18 mouse cellular contexts compared by ENCODE assay signal in the genomic region with DNA sequence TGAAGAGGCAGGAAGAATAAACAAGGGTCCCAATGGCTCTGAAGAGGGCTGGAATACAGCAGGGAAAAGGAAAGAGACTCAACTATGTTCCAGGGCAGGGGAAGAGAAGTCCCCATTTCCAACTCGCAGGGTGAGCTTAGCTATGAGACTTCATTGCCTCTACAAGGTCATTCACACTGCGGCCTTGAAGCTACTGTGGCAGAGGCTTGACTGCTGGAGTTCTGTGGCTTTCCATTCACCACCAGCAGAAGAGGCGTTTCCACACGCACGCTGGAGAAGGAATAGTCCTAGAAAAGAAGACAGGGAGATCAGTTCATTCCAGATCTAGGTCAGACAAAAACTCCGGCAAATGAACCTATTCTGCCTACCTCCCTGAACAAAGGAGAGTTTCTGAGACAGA. TPM values are rescaled to one million over a fixed set of nuclear protein-coding genes. Genes with fewer than 3 reads are reported as not detected.
"Had no signal": no experiment of that assay in that cellular context is flagged by ENCODE, and none has a peak within 500 bp of the region (broad histone marks: within the 10 kb centered on the region; RNA-seq: fewer than 3 reads in every experiment).

No protein-coding gene starts in this region.

- H3K4me3 ChIP-seq: limb, embryonic 15.5 days; liver, embryonic 12.5 days; midbrain, embryonic 10.5 days had no signal

- DNase-seq: kidney, adult 9 months; kidney, postnatal 36 days; layer of hippocampus, adult 9-11 months; layer of hippocampus, postnatal 36 days; lung, embryonic 14.5 days; lung, postnatal 10 days; lung, postnatal 4 days; thymus, postnatal 14 days had no signal

- H3K27ac ChIP-seq: kidney, postnatal 0 days; limb, embryonic 15.5 days; liver, embryonic 12.5 days; midbrain, embryonic 10.5 days; stomach, postnatal 0 days had no signal

- ATAC-seq: liver, embryonic 12.5 days; midbrain, embryonic 16.5 days had no signal

RNA-seq across cellular contexts. Expression of a gene that starts 20.8 kb away (rescaled TPM):
- total RNA-seq: layer of hippocampus, adult 18-20 months; layer of hippocampus, postnatal 36 days; left cerebral cortex, adult 8-10 months; left cerebral cortex, postnatal 25 days; megakaryocyte, adult 5-6 weeks had no signal

RNA-seq across cellular contexts. Expression of a gene that starts 41.8 kb away (rescaled TPM):
- total RNA-seq: layer of hippocampus, adult 18-20 months; layer of hippocampus, postnatal 36 days; left cerebral cortex, postnatal 25 days; megakaryocyte, adult 5-6 weeks had no signal

RNA-seq across cellular contexts. Expression of a gene that starts 58.6 kb away (rescaled TPM):
- total RNA-seq: layer of hippocampus, adult 18-20 months; layer of hippocampus, postnatal 36 days; left cerebral cortex, adult 8-10 months; left cerebral cortex, postnatal 25 days; megakaryocyte, adult 5-6 weeks had no signal
